Mouse (Mus musculus): ENCODE data around the gene Usp32. TPM values are rescaled to one million over a fixed set of nuclear protein-coding genes. Genes with fewer than 3 reads are reported as not detected.

Gene Usp32
- polyA plus RNA-seq, 1 experiment from 2014 or later = 7.9 TPM

GRCm38 (mm10) chr11:85056901-85057300, 83.1 kb downstream of the Usp32 start:
- ATAC-seq (ENCODE audit: insufficient read depth, low FRiP score, low TSS enrichment) (no peak), DNase-seq (ENCODE audit: low spot score) (no peak)
- Histone ChIP-seq H3K4me2 (ENCODE audit: low read depth) (no peak overlapping the region), H3K27ac (ENCODE audit: low read depth, low read length) (no peak overlapping the region), H3K4me3 (ENCODE audit: low read depth, low read length) (no peak overlapping the region), H3K36me3 (ENCODE audit: control insufficient read depth, insufficient read depth, low read length) (no peaks in the 10 kb centered on the region), H3K27me3 (ENCODE audit: control insufficient read depth, insufficient read depth, low read length) (no peaks in the 10 kb centered on the region), H3K4me1 (ENCODE audit: control insufficient read depth, insufficient read depth, low read length) (no peaks in the 10 kb centered on the region), H3K9ac (ENCODE audit: low read length) (no peak overlapping the region), H3K9me3 (ENCODE audit: control insufficient read depth, low read length) (no peaks in the 10 kb centered on the region)
- WGBS = 86% methylated on average over 5 of the region's 5 CpGs

DNA sequence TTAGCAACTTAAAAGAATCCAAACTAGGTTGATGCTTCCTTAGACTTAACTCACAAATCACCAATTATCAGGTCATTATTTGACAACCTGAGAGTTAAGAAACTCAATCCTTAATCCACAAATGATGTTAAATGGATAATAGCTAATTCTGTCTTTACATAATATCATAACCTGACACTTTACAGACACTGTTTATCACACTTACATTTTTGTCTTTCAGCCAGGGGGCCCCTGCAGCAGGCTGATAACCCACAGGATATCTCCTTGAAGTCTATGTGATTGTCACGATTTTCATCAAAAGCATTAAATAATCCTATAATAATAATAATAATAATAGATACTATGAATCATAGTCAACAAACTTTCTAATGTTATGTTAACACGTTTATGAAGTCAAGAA, 84.4 kb downstream of the Usp32 start:
- Histone ChIP-seq H3K9me3 (ENCODE audit: control insufficient read depth, low read length) (no peaks in the 10 kb centered on the region), H3K27ac (ENCODE audit: low read depth, low read length) (no peak overlapping the region), H3K4me1 (ENCODE audit: control insufficient read depth, insufficient read depth, low read length) (no peaks in the 10 kb centered on the region), H3K36me3 (ENCODE audit: control insufficient read depth, insufficient read depth, low read length) (no peaks in the 10 kb centered on the region), H3K4me3 (ENCODE audit: low read depth, low read length) (no peak overlapping the region), H3K27me3 (ENCODE audit: control insufficient read depth, insufficient read depth, low read length) (no peaks in the 10 kb centered on the region), H3K4me2 (ENCODE audit: low read depth) (no peak overlapping the region), H3K9ac (ENCODE audit: low read length) (no peak overlapping the region)
- DNase-seq (ENCODE audit: low spot score) (no peak), ATAC-seq (ENCODE audit: insufficient read depth, low FRiP score, low TSS enrichment) (no peak)
- 81% methylated on average over 2 of the region's 2 CpGs for WGBS

GRCm38 (mm10) chr11:85039256-85039655, 100.7 kb downstream of the Usp32 start:
- Histone ChIP-seq H3K27me3 (ENCODE audit: control insufficient read depth, insufficient read depth, low read length) (no peaks in the 10 kb centered on the region), H3K4me3 (ENCODE audit: low read depth, low read length) (no peak overlapping the region), H3K4me1 (ENCODE audit: control insufficient read depth, insufficient read depth, low read length) (no peaks in the 10 kb centered on the region), H3K4me2 (ENCODE audit: low read depth) (no peak overlapping the region), H3K9me3 (ENCODE audit: control insufficient read depth, low read length) (no peaks in the 10 kb centered on the region), H3K36me3 (ENCODE audit: control insufficient read depth, insufficient read depth, low read length) (no peaks in the 10 kb centered on the region; the same call in 1 of the 2 replicates), H3K27ac (ENCODE audit: low read depth, low read length) (no peak overlapping the region), H3K9ac (ENCODE audit: low read length) (no peak overlapping the region)
- no peak for ATAC-seq (ENCODE audit: insufficient read depth, low FRiP score, low TSS enrichment)
- no peak for DNase-seq (ENCODE audit: low spot score)
- WGBS = 89% methylated on average over 3 of the region's 3 CpGs

GRCm38 (mm10) chr11:85013121-85013520, 126.8 kb downstream of the Usp32 start:
- ATAC-seq (ENCODE audit: insufficient read depth, low FRiP score, low TSS enrichment) = no peak
- H3K4me1 ChIP-seq (ENCODE audit: control insufficient read depth, insufficient read depth, low read length) = no peaks in the 10 kb centered on the region
- H3K27ac ChIP-seq (ENCODE audit: low read depth, low read length) = no peak overlapping the region
- no peak overlapping the region for H3K4me3 ChIP-seq (ENCODE audit: low read depth, low read length)
- DNase-seq (ENCODE audit: low spot score) = no peak
- no peak overlapping the region for H3K9ac ChIP-seq (ENCODE audit: low read length)
- H3K4me2 ChIP-seq (ENCODE audit: low read depth) = no peak overlapping the region
- H3K27me3 ChIP-seq (ENCODE audit: control insufficient read depth, insufficient read depth, low read length) = no peaks in the 10 kb centered on the region
- no peaks in the 10 kb centered on the region for H3K9me3 ChIP-seq (ENCODE audit: control insufficient read depth, low read length)
- H3K36me3 ChIP-seq (ENCODE audit: control insufficient read depth, insufficient read depth, low read length) = no peaks in the 10 kb centered on the region

- DNase-seq (ENCODE audit: low spot score) = no peak
- no peak overlapping the region for H3K27ac ChIP-seq (ENCODE audit: low read depth, low read length)
- no peaks in the 10 kb centered on the region for H3K27me3 ChIP-seq (ENCODE audit: control insufficient read depth, insufficient read depth, low read length)
- H3K36me3 ChIP-seq (ENCODE audit: control insufficient read depth, insufficient read depth, low read length) = no peaks in the 10 kb centered on the region
- no peak for ATAC-seq (ENCODE audit: insufficient read depth, low FRiP score, low TSS enrichment)
- 95% methylated on average over 3 of the region's 3 CpGs for WGBS
- no peaks in the 10 kb centered on the region for H3K9me3 ChIP-seq (ENCODE audit: control insufficient read depth, low read length)
- no peak overlapping the region for H3K9ac ChIP-seq (ENCODE audit: low read length)
- H3K4me3 ChIP-seq (ENCODE audit: low read depth, low read length) = no peak overlapping the region
- H3K4me2 ChIP-seq (ENCODE audit: low read depth) = no peak overlapping the region
- no peaks in the 10 kb centered on the region for H3K4me1 ChIP-seq (ENCODE audit: control insufficient read depth, insufficient read depth, low read length)
These were observed 136.4 kb downstream of the Usp32 start for GRCm38 (mm10) chr11:85003566-85003965.

DNA sequence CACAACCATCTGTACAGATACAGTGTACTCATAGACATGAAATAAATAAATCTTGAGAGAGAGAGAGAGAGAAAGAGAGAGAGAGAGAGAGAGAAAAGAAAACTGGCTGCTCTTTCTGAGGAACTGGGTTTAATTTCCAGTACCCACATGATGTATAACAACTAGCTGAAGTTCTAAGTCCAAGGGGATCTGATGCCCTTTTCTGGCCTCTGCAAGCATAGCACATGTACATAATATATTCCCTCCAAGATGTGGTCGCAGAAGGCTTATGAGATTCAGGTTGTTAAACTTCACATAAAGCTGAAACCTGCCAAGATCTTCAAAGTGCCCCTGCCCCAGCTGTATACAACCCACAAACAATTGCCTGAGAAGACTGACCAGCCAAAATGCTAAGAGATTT, 144.7 kb downstream of the Usp32 start:
- no peak for DNase-seq (ENCODE audit: low spot score)
- Histone ChIP-seq H3K4me3 (ENCODE audit: low read depth, low read length) (no peak overlapping the region), H3K4me1 (ENCODE audit: control insufficient read depth, insufficient read depth, low read length) (no peaks in the 10 kb centered on the region), H3K27me3 (ENCODE audit: control insufficient read depth, insufficient read depth, low read length) (no peaks in the 10 kb centered on the region), H3K36me3 (ENCODE audit: control insufficient read depth, insufficient read depth, low read length) (0 out of 2 replicates have a peak, but pooled peaks cover 3% of the 10 kb centered on the region), H3K27ac (ENCODE audit: low read depth, low read length) (no peak overlapping the region), H3K9me3 (ENCODE audit: control insufficient read depth, low read length) (no peaks in the 10 kb centered on the region; the same call in 1 of the 2 replicates), H3K4me2 (ENCODE audit: low read depth) (no peak overlapping the region), H3K9ac (ENCODE audit: low read length) (no peak overlapping the region)
- 92% methylated on average over 1 of the region's 1 CpGs for WGBS
- ATAC-seq (ENCODE audit: insufficient read depth, low FRiP score, low TSS enrichment) = no peak

DNA sequence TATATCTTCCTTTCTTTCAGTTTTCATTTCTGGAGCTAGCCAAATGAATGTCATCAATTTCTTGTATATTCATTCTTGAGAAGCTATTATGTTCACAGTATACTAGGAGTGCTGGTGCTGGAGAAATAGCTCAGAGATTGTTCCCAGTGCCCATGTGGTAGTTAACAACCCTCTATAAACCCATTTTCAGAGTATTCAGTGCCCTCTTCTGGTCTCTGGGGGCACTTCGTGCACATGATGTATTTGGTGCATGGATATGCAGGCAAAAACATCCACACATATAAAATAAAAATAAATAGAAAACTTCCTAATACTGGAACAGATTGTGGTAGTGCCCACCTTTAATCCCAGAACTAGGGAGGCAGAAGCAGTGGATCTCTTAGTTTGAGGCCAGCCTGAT, 147.0 kb downstream of the Usp32 start:
- Histone ChIP-seq H3K4me1 (ENCODE audit: control insufficient read depth, insufficient read depth, low read length) (no peaks in the 10 kb centered on the region), H3K9ac (ENCODE audit: low read length) (no peak overlapping the region), H3K27me3 (ENCODE audit: control insufficient read depth, insufficient read depth, low read length) (no peaks in the 10 kb centered on the region), H3K9me3 (ENCODE audit: control insufficient read depth, low read length) (no peaks in the 10 kb centered on the region; the same call in 1 of the 2 replicates), H3K36me3 (ENCODE audit: control insufficient read depth, insufficient read depth, low read length) (0 out of 2 replicates have a peak, but pooled peaks cover 3% of the 10 kb centered on the region), H3K4me2 (ENCODE audit: low read depth) (no peak overlapping the region), H3K4me3 (ENCODE audit: low read depth, low read length) (no peak overlapping the region), H3K27ac (ENCODE audit: low read depth, low read length) (no peak overlapping the region)
- no peak for ATAC-seq (ENCODE audit: insufficient read depth, low FRiP score, low TSS enrichment)
- 88% methylated on average over 1 of the region's 1 CpGs for WGBS
- DNase-seq (ENCODE audit: low spot score) = no peak

DNA sequence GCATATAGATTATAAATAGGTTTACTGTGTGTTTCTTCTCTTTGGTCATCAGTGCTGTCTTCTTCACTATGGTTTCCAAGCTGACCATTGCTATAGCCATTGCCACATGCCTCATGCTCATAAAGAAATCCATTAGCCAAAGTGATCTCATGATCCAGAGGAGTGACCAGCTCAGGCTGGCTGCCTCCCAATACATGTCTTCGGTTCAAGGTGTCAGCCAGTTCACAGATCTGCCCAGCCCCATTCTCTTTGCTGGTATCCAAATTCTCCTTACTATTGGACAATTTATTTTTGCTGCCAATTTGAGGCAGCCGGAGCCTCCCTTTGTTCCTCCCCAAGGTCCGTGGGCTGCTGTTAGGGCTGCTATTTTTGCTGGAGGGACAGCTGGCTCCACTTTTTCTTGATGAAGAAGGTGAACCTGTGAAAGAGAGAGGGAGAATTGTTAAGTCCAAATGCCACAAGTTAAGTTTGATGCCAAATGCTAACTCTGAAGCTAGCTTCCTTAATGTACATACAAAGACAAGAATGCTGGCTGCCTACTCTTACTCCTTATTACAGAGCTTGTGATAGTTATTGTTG, 151.5 kb downstream of the Usp32 start:
- H3K9me3 ChIP-seq (ENCODE audit: control insufficient read depth, low read length) = no peaks in the 10 kb centered on the region
- H3K27me3 ChIP-seq (ENCODE audit: control insufficient read depth, insufficient read depth, low read length) = no peaks in the 10 kb centered on the region
- DNase-seq (ENCODE audit: low spot score) (no peak), ATAC-seq (ENCODE audit: insufficient read depth, low FRiP score, low TSS enrichment) (no peak)
- H3K4me3 ChIP-seq (ENCODE audit: low read depth, low read length) = no peak overlapping the region
- no peak overlapping the region for H3K27ac ChIP-seq (ENCODE audit: low read depth, low read length)
- no peaks in the 10 kb centered on the region for H3K4me1 ChIP-seq (ENCODE audit: control insufficient read depth, insufficient read depth, low read length)
- H3K36me3 ChIP-seq (ENCODE audit: control insufficient read depth, insufficient read depth, low read length) = peaks cover 2% of the 10 kb centered on the region; the same call in 1 of the 2 replicates
- WGBS = 91% methylated on average over 3 of the region's 3 CpGs
- no peak overlapping the region for H3K4me2 ChIP-seq (ENCODE audit: low read depth)
- H3K9ac ChIP-seq (ENCODE audit: low read length) = no peak overlapping the region

- peaks cover 2% of the 10 kb centered on the region; the same call in 1 of the 2 replicates for H3K36me3 ChIP-seq (ENCODE audit: control insufficient read depth, insufficient read depth, low read length)
- 76% methylated on average over 6 of the region's 6 CpGs for WGBS
- no peaks in the 10 kb centered on the region for H3K9me3 ChIP-seq (ENCODE audit: control insufficient read depth, low read length)
- no peak overlapping the region for H3K27ac ChIP-seq (ENCODE audit: low read depth, low read length)
- no peaks in the 10 kb centered on the region for H3K4me1 ChIP-seq (ENCODE audit: control insufficient read depth, insufficient read depth, low read length)
- DNase-seq (ENCODE audit: low spot score) = no peak
- H3K4me3 ChIP-seq (ENCODE audit: low read depth, low read length) = no peak overlapping the region
- H3K9ac ChIP-seq (ENCODE audit: low read length) = no peak overlapping the region
- H3K27me3 ChIP-seq (ENCODE audit: control insufficient read depth, insufficient read depth, low read length) = no peaks in the 10 kb centered on the region
- no peak overlapping the region for H3K4me2 ChIP-seq (ENCODE audit: low read depth)
- ATAC-seq (ENCODE audit: insufficient read depth, low FRiP score, low TSS enrichment) = no peak
These were observed 154.5 kb downstream of the Usp32 start for GRCm38 (mm10) chr11:84985421-84985820.

Data from neural tube, embryonic 11.5 days (tissue).